Mouse (Mus musculus) cerebellum, adult 9-10 months (tissue): Measurements from ENCODE around the gene Tprgl.

Source experiments
- DNase-seq: peaks from one replicate; pipeline ENCODE4 v3.0.0; 2022

Tprgl gene

DNA sequence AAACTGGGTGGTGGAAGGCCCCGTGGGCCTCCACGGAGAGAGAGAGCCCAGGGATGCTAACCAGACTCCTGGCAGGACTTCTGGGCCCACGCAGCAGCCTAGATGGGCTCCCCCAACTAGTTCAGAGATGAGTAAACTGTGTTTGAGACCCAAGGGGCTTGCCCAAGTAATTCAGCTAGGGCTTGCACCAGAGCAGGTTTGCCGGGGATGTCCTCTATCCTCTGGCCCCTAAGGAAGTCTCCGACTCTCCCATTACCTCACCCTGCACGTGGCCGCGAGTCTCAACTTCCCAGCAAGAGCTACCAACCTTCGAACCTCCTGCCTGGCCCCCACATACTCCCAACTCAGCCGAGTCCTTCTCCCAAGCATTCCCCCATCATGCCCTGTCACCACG is 50.6 kb downstream of the Tprgl start:
- DNase-seq = no peak

GRCm38 (mm10) chr4:154109216-154109849 is 51.1 kb downstream of the Tprgl start:
- peak; percentile 83 for DNase-seq
